Mouse (Mus musculus): ENCODE results near the gene Zcchc4. TPM values are rescaled to one million over a fixed set of nuclear protein-coding genes. Genes with fewer than 3 reads are reported as not detected.

Zcchc4 gene
- polyA plus RNA-seq, 1 experiment from 2014 or later: 18.1 TPM

GRCm38 (mm10) chr5:52864446-52864845 lies 89.2 kb downstream of the Zcchc4 start:
- H3K4me3 ChIP-seq: no peak overlapping the region
- no peaks in the 10 kb centered on the region for H3K4me1 ChIP-seq
- H3K36me3 ChIP-seq: peaks cover 100% of the 10 kb centered on the region
- no peaks in the 10 kb centered on the region for H3K9me3 ChIP-seq (replicated peaks)
- no peak overlapping the region for H3K27ac ChIP-seq (replicated peaks)
- no peak for DNase-seq (ENCODE audit: low spot score)
- WGBS: 97% methylated on average over 8 of the region's 8 CpGs
- H3K27me3 ChIP-seq (ENCODE audit: low read depth, poor library complexity, severe bottlenecking): no peaks in the 10 kb centered on the region

GRCm38 (mm10) chr5:52865825-52866224 lies 90.6 kb downstream of the Zcchc4 start:
- Histone ChIP-seq H3K36me3 (peaks cover 86% of the 10 kb centered on the region), H3K9me3 (replicated peaks) (no peaks in the 10 kb centered on the region), H3K4me3 (no peak overlapping the region), H3K4me1 (no peaks in the 10 kb centered on the region), H3K27ac (replicated peaks) (no peak overlapping the region), H3K27me3 (ENCODE audit: low read depth, poor library complexity, severe bottlenecking) (no peaks in the 10 kb centered on the region)
- 95% methylated on average over 9 of the region's 9 CpGs for WGBS
- no peak for DNase-seq (ENCODE audit: low spot score)

- Histone ChIP-seq H3K36me3 (peaks cover 78% of the 10 kb centered on the region), H3K4me3 (no peak overlapping the region), H3K4me1 (no peaks in the 10 kb centered on the region), H3K9me3 (replicated peaks) (no peaks in the 10 kb centered on the region), H3K27ac (replicated peaks) (no peak overlapping the region), H3K27me3 (ENCODE audit: low read depth, poor library complexity, severe bottlenecking) (no peaks in the 10 kb centered on the region)
- WGBS: 88% methylated on average over 18 of the region's 18 CpGs
- no peak for DNase-seq (ENCODE audit: low spot score)
Measured at GRCm38 (mm10) chr5:52866361-52867155, 91.3 kb downstream of the Zcchc4 start.

- Histone ChIP-seq H3K4me1 (no peaks in the 10 kb centered on the region), H3K27ac (replicated peaks) (no peak overlapping the region), H3K27me3 (ENCODE audit: low read depth, poor library complexity, severe bottlenecking) (no peaks in the 10 kb centered on the region), H3K9me3 (replicated peaks) (no peaks in the 10 kb centered on the region), H3K4me3 (no peak overlapping the region), H3K36me3 (peaks cover 53% of the 10 kb centered on the region)
- DNase-seq (ENCODE audit: low spot score): no peak
- 90% methylated on average over 12 of the region's 12 CpGs for WGBS
Measured at GRCm38 (mm10) chr5:52868918-52869703, 93.9 kb downstream of the Zcchc4 start.

- Histone ChIP-seq H3K4me1 (no peaks in the 10 kb centered on the region), H3K9me3 (replicated peaks) (no peaks in the 10 kb centered on the region), H3K36me3 (peaks cover 29% of the 10 kb centered on the region), H3K4me3 (no peak overlapping the region), H3K27ac (replicated peaks) (no peak overlapping the region), H3K27me3 (ENCODE audit: low read depth, poor library complexity, severe bottlenecking) (no peaks in the 10 kb centered on the region)
- WGBS: 21% methylated on average over 1 of the region's 1 CpGs
- DNase-seq (ENCODE audit: low spot score): no peak
Measured at GRCm38 (mm10) chr5:52871461-52871860, 96.3 kb downstream of the Zcchc4 start.

GRCm38 (mm10) chr5:52871986-52872385 lies 96.8 kb downstream of the Zcchc4 start:
- DNase-seq (ENCODE audit: low spot score): no peak
- no peaks in the 10 kb centered on the region for H3K27me3 ChIP-seq (ENCODE audit: low read depth, poor library complexity, severe bottlenecking)
- no peak overlapping the region for H3K4me3 ChIP-seq
- WGBS: 99% methylated on average over 13 of the region's 13 CpGs
- H3K36me3 ChIP-seq: peaks cover 24% of the 10 kb centered on the region
- H3K27ac ChIP-seq (replicated peaks): no peak overlapping the region
- no peaks in the 10 kb centered on the region for H3K4me1 ChIP-seq
- no peaks in the 10 kb centered on the region for H3K9me3 ChIP-seq (replicated peaks)

Other genes starting within 250 kb of the Zcchc4 start
- gene Lgi2, start 208.9 kb upstream of the Zcchc4 start, polyA plus RNA-seq (2016; fragmentation: Nextera tagmentation; extraction: Ambion mirVana): 1.4 TPM in 2 replicates
- gene Sepsecs, start 105.7 kb upstream of the Zcchc4 start, polyA plus RNA-seq (2016; fragmentation: Nextera tagmentation; extraction: Ambion mirVana): 8.6 and 9.4 TPM in 2 replicates
- 13.3 and 15.7 TPM in 2 replicates for gene Pi4k2b, start 33.8 kb upstream of the Zcchc4 start, polyA plus RNA-seq (2016; fragmentation: Nextera tagmentation; extraction: Ambion mirVana)
- gene Anapc4, start 58.6 kb downstream of the Zcchc4 start, polyA plus RNA-seq (2016; fragmentation: Nextera tagmentation; extraction: Ambion mirVana): 106 and 120 TPM in 2 replicates

Data from midbrain, embryonic 10.5 days (tissue).